In genomic region chr11:63119791-63120190, GRCm38 (mm10) we compare ENCODE assay signal across 27 mouse cellular contexts. TPM values are rescaled to one million over a fixed set of nuclear protein-coding genes. Genes with fewer than 3 reads are reported as not detected.
DNase-seq lines count a peak whose midpoint lies in the region; ATAC-seq and TF ChIP-seq lines count a peak whose summit lies in the region.
"Had no signal": no experiment of that assay in that cellular context is flagged by ENCODE, and none has a peak within 500 bp of the region (broad histone marks: within the 10 kb centered on the region; RNA-seq: fewer than 3 reads in every experiment).

No protein-coding gene starts in this region.

- no peaks in the 10 kb centered on the region for H3K27me3 ChIP-seq in heart, embryonic 11.5 days (ENCODE audit: control insufficient read depth, insufficient read depth, low read length)
- no peaks in the 10 kb centered on the region for H3K27me3 ChIP-seq in heart, embryonic 14.5 days (ENCODE audit: control insufficient read depth, insufficient read depth, low read length)
- no peaks in the 10 kb centered on the region for H3K27me3 ChIP-seq in myocyte (ENCODE audit: control insufficient read depth, insufficient read depth, insufficient read length)
- H3K27me3 ChIP-seq: forebrain, embryonic 15.5 days; hindbrain, embryonic 13.5 days had no signal

- H3K9ac ChIP-seq in heart, embryonic 11.5 days (ENCODE audit: low read depth, low read length), result no peak overlapping the region
- no peak overlapping the region for H3K9ac ChIP-seq in heart, embryonic 14.5 days (ENCODE audit: low read length)
- H3K9ac ChIP-seq: forebrain, embryonic 15.5 days; hindbrain, embryonic 13.5 days had no signal

- no peak overlapping the region for H3ac ChIP-seq in myocyte (ENCODE audit: control insufficient read depth, insufficient read length)

- H3K4me3 ChIP-seq in heart, embryonic 11.5 days (ENCODE audit: low read depth, low read length), result no peak overlapping the region
- H3K4me3 ChIP-seq in heart, embryonic 14.5 days (ENCODE audit: control insufficient read depth in 1 of 2, insufficient read depth in 1 of 2, low read depth in 1 of 2, low read length in 2 of 2), result no peak overlapping the region
- no peak overlapping the region for H3K4me3 ChIP-seq in myocyte
- H3K4me3 ChIP-seq: embryonic facial prominence, embryonic 10.5 days; forebrain, embryonic 15.5 days; hindbrain, embryonic 13.5 days; limb, embryonic 10.5 days had no signal

- no peaks in the 10 kb centered on the region for H3K36me3 ChIP-seq in heart, embryonic 11.5 days (ENCODE audit: control insufficient read depth, insufficient read depth, low read length)
- no peaks in the 10 kb centered on the region for H3K36me3 ChIP-seq in heart, embryonic 14.5 days (ENCODE audit: control insufficient read depth, insufficient read depth, low read length)
- no peaks in the 10 kb centered on the region for H3K36me3 ChIP-seq in myocyte (ENCODE audit: control insufficient read depth, insufficient read depth)
- H3K36me3 ChIP-seq: embryonic facial prominence, embryonic 10.5 days; forebrain, embryonic 15.5 days; hindbrain, embryonic 13.5 days; limb, embryonic 10.5 days had no signal

- peak; percentile 46; the same call in 1 of the 2 replicates for ATAC-seq in heart, embryonic 11.5 days (replicated peaks; ENCODE audit: insufficient number of reproducible peaks, low FRiP score, low TSS enrichment)
- ATAC-seq in heart, embryonic 14.5 days (ENCODE audit: insufficient number of reproducible peaks, insufficient read depth, low FRiP score, low read depth), result peak; percentile 55; the same call in 1 of the 2 replicates
- ATAC-seq: CD4-positive, CD25-positive, alpha-beta regulatory T cell, adult 4 months; forebrain, embryonic 15.5 days had no signal

- peak overlapping the region; percentile 42 for H3K27ac ChIP-seq in heart, embryonic 11.5 days (ENCODE audit: low read depth, low read length)
- H3K27ac ChIP-seq in heart, embryonic 14.5 days (replicated peaks in 1 of 2; ENCODE audit: control insufficient read depth in 1 of 2, insufficient read depth in 1 of 2, low read depth in 2 of 2, low read length in 2 of 2), result peak overlapping the region; percentile 13 to 74
- H3K27ac ChIP-seq: embryonic facial prominence, embryonic 10.5 days; forebrain, embryonic 15.5 days; hindbrain, embryonic 13.5 days; limb, embryonic 10.5 days; macrophage had no signal

- peaks cover 21% of the 10 kb centered on the region for H3K4me1 ChIP-seq in heart, embryonic 11.5 days (ENCODE audit: control insufficient read depth, insufficient read depth, low read length)
- H3K4me1 ChIP-seq in heart, embryonic 14.5 days (ENCODE audit: control insufficient read depth in 2 of 2, insufficient read depth in 2 of 2, low read length in 2 of 2), result peaks cover 17 to 28% of the 10 kb centered on the region in 2 experiments
- H3K4me1 ChIP-seq: forebrain, embryonic 15.5 days had no signal

- TF ChIP-seq POLR2A in myocyte (IDR thresholded peaks at IDR 0.05; ENCODE audit: insufficient read length, low read depth), result no peak

- 28% methylated on average over 7 of the region's 7 CpGs for WGBS in heart, embryonic 11.5 days (ENCODE audit: insufficient replicate concordance)
- 5% methylated on average over 7 of the region's 7 CpGs for WGBS in heart, embryonic 14.5 days

- no peak overlapping the region; the same call in 1 of the 2 replicates for H3K4me2 ChIP-seq in heart, embryonic 11.5 days
- peak overlapping the region; percentile 11; the same call in 1 of the 2 replicates for H3K4me2 ChIP-seq in heart, embryonic 14.5 days (ENCODE audit: low read length)
- peak overlapping the region; percentile 21 for H3K4me2 ChIP-seq in myocyte (ENCODE audit: low read depth)
- H3K4me2 ChIP-seq: forebrain, embryonic 15.5 days; hindbrain, embryonic 13.5 days; midbrain, embryonic 11.5 days had no signal

- DNase-seq in gastrocnemius, adult 18-20 months (ENCODE audit: low spot score), result peak; percentile 36
- no peak for DNase-seq in gastrocnemius, adult 8-10 months (ENCODE audit: low spot score in 2 of 2)
- DNase-seq in heart, adult 8-10 months (ENCODE audit: low spot score), result no peak
- DNase-seq in spleen, adult 18-20 months, result no peak
- no peak for DNase-seq in layer of hippocampus, adult 11-12 months (ENCODE audit: low spot score)
- DNase-seq: adrenal gland, postnatal 36 days; cerebellum, adult 9-10 months; kidney, adult 18-20 months; kidney, postnatal 10 days; liver had no signal

- no peaks in the 10 kb centered on the region for H3K9me3 ChIP-seq in heart, embryonic 11.5 days (replicated peaks; ENCODE audit: control insufficient read depth, low read length)
- no peaks in the 10 kb centered on the region for H3K9me3 ChIP-seq in heart, embryonic 14.5 days (ENCODE audit: control insufficient read depth, low read length)
- H3K9me3 ChIP-seq: embryonic facial prominence, embryonic 10.5 days; forebrain, embryonic 15.5 days; hindbrain, embryonic 13.5 days; limb, embryonic 10.5 days had no signal

- H3K79me2 ChIP-seq in myocyte (ENCODE audit: control insufficient read depth, insufficient read depth), result no peaks in the 10 kb centered on the region

TF ChIP-seq in myocyte, 11 proteins besides CTCF, POLR2A, EP300 and RAD21:
- TF ChIP-seq TCF12 (IDR thresholded peaks at IDR 0.05; ENCODE audit: insufficient read depth, poor library complexity, severe bottlenecking) (peak; percentile 45), REST (IDR thresholded peaks at IDR 0.05; ENCODE audit: insufficient read depth, insufficient read length) (no peak), MYOG (IDR thresholded peaks at IDR 0.05; ENCODE audit: control insufficient read depth in 1 of 3, insufficient read depth in 1 of 3, insufficient read length in 2 of 3, low read depth in 2 of 3) (peak; percentile 8 to 83 (median 41)), MAX (IDR thresholded peaks at IDR 0.05; ENCODE audit: low read depth) (no peak), CEBPB (IDR thresholded peaks at IDR 0.05; ENCODE audit: insufficient read depth, poor library complexity, severe bottlenecking) (no peak), E2F4 (IDR thresholded peaks at IDR 0.05; ENCODE audit: insufficient read depth) (no peak), USF1 (IDR thresholded peaks at IDR 0.05; ENCODE audit: low read depth) (no peak), TCF3 (IDR thresholded peaks at IDR 0.05; ENCODE audit: insufficient read length, low read depth) (no peak), MYOD1 (IDR thresholded peaks at IDR 0.05; ENCODE audit: control insufficient read depth in 1 of 3, insufficient read length in 2 of 3, low read depth in 2 of 3) (peak in 2 of 3 experiments; percentile 0 to 30)

RNA-seq across cellular contexts. Expression of gene Pmp22, which starts 9.0 kb away (rescaled TPM):
- 10 to 100 TPM; 29.9 to 33.8 TPM for total RNA-seq in gastrocnemius, adult 18-20 months (2021)
- total RNA-seq in gastrocnemius, adult 8-10 months (2022), result 10 to 100 TPM; 12.7 to 25.4 (median 23.4) TPM
- polyA plus RNA-seq in heart, embryonic 11.5 days (2014; fragmentation: Nextera tagmentation; extraction: Ambion mirVana), result 77.9 and 89.4 TPM in 2 replicates
- 10 to 100 TPM; 31.6 to 43.0 (median 38.9) TPM for total RNA-seq in heart, adult 8-10 months (2022)
- 88.7 and 95.6 TPM in 2 replicates for polyA plus RNA-seq in heart, embryonic 14.5 days (2014; fragmentation: Nextera tagmentation; extraction: Ambion mirVana)
- 74.6 TPM for polyA plus RNA-seq in myocyte (2012; fragmentation: generic; extraction: Trizol)
- total RNA-seq: common myeloid progenitor, adult 5-6 weeks; granulocyte monocyte progenitor cell, adult 5-6 weeks; monocyte, adult 5-6 weeks had no signal
- polyA plus RNA-seq: CD4-positive, CD25-positive, alpha-beta regulatory T cell, adult 4 months had no signal

RNA-seq across cellular contexts. Expression of gene Tekt3, which starts 58.3 kb away (rescaled TPM):
- not detected for total RNA-seq in gastrocnemius, adult 18-20 months (2021)
- total RNA-seq in gastrocnemius, adult 8-10 months (2022), result not detected
- not detected in 2 replicates for polyA plus RNA-seq in heart, embryonic 11.5 days (2014; fragmentation: Nextera tagmentation; extraction: Ambion mirVana)
- total RNA-seq in heart, adult 8-10 months (2022), result not detected
- polyA plus RNA-seq in heart, embryonic 14.5 days (2014; fragmentation: Nextera tagmentation; extraction: Ambion mirVana), result not detected in 2 replicates
- polyA plus RNA-seq in myocyte (2012; fragmentation: generic; extraction: Trizol), result not detected
- total RNA-seq: adrenal gland, postnatal 36 days; common myeloid progenitor, adult 5-6 weeks; granulocyte monocyte progenitor cell, adult 5-6 weeks; layer of hippocampus, adult 18-20 months; monocyte, adult 5-6 weeks had no signal
- polyA plus RNA-seq: CD4-positive, CD25-positive, alpha-beta regulatory T cell, adult 4 months; embryonic facial prominence, embryonic 10.5 days; forebrain, embryonic 15.5 days; hindbrain, embryonic 13.5 days; limb, embryonic 10.5 days; liver, embryonic 16.5 days; macrophage; midbrain, embryonic 11.5 days; neural tube, embryonic 11.5 days; thymus, postnatal 0 days had no signal
